Mouse (Mus musculus) gonadal fat pad, adult 2 months (tissue): ENCODE results near the gene Morn5. TPM values are rescaled to one million over a fixed set of nuclear protein-coding genes. Genes with fewer than 3 reads are reported as not detected.

Experiments
- DNase-seq: peaks from one replicate; pipeline ENCODE4 v3.0.0-alpha.2; 2012; ENCODE audit warnings: low read depth
- polyA plus RNA-seq: library from polyadenylated mRNA; depleted of rRNA; stranded (reverse); fragments of >200 nt; gene quantifications from 2 replicates; pipeline ENCODE4 v1.2.3, GENCODE M21; 2012; rRNA removed

The Morn5 gene
- 1.9 and 3.2 TPM in 2 replicates for polyA plus RNA-seq

GRCm38 (mm10) chr2:36048748-36049566, at the start of gene Morn5, which contains the start of gene Ndufa8:
Morn5 (plus strand) TSS chr2:36049458.
Ndufa8 (minus strand) TSS chr2:36049406.
- peak; percentile 59 for DNase-seq

- no peak for DNase-seq
Measured at GRCm38 (mm10) chr2:36000390-36000789, 48.9 kb upstream of the Morn5 start.

- DNase-seq = no peak
Measured at GRCm38 (mm10) chr2:36002188-36002587, 47.1 kb upstream of the Morn5 start.

GRCm38 (mm10) chr2:36008071-36008470, 41.2 kb upstream of the Morn5 start:
- DNase-seq = no peak

DNA sequence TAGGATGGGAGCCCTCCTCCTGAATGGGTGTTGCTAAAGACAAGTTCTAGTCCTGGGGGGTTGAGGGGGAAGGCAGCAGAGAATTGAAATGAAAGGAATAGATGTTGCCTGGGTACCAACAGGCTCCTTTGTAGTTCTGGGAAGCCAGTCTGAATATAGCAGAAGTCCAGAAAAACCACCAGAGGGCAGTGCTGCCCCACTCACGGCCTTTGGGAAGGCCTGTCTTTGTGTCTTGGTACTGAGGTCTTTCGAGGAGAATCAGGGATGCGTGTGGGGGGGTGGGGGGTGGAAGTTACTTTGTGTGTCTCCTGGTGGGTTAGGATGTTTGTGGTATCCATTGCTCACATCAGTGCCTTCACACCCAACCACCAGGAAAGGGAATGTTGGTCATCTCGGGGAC, 39.9 kb upstream of the Morn5 start:
- no peak for DNase-seq

DNA sequence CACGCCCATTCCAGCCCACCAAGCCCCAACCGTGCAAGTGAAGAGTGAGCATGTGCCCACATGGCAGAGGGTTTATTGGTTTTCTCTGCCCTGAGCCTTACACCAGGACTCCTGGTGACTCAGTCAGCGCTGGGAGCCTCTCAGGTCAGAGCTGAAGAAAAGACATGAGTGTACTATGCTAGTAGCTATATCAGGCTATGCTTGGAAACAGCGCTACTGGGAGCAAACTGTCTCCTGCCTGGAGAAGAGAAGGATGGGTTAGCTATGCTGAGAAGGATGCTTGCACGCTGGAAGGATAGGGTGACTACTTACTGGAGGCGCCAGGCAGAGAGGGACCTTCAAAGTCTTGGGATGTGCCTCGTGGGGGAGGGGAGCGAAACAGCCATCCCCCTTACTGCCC, 38.7 kb upstream of the Morn5 start:
- DNase-seq = no peak

GRCm38 (mm10) chr2:36011331-36011825, 37.9 kb upstream of the Morn5 start:
- DNase-seq = no peak

- no peak for DNase-seq
Measured at GRCm38 (mm10) chr2:36013010-36013409, 36.2 kb upstream of the Morn5 start.

GRCm38 (mm10) chr2:36021385-36022159, 27.7 kb upstream of the Morn5 start:
- DNase-seq = no peak

DNA sequence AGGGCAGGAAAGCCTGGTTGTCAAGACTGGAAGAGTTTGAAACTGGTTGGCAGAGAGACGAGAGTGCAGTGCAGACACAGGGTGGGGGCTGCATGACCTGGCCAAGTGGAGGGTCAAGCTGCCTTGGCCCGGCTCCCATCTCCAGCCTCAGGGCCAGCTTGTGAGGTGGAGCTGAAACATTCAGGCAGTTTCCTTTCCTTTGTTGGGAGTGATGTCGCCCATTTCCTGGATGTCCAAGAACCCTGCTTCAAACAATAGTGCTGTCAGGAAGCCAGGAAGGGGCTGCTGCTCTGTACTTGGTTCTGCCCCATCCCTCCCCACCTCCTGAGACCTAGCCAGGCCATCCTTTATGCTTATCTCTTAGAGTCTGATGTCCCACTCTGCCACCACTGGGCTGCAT, 26.0 kb upstream of the Morn5 start:
- DNase-seq = no peak

- DNase-seq = no peak
Measured at GRCm38 (mm10) chr2:36032884-36033283, 16.4 kb upstream of the Morn5 start.

DNA sequence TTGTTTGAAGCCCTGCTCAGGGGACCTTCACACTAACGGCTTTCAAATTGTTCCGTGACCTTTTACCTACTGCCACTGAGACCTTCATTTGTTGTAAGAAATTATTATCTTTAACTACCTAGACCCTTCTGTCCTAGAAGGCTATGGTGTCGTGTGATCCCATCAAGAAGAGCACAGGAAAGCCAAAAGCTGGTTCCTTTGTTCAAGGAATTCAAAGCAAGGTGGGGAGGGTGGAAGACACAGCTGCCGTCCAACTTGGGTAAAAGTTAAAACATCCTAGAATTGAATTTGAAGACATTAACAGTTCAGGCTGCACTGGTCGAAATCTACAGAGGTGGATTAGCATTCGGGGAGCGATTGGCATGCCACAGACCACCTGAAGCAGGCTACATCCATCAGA, 15.3 kb upstream of the Morn5 start:
- no peak for DNase-seq

- no peak for DNase-seq
Measured at GRCm38 (mm10) chr2:36034898-36035297, 14.4 kb upstream of the Morn5 start.

DNA sequence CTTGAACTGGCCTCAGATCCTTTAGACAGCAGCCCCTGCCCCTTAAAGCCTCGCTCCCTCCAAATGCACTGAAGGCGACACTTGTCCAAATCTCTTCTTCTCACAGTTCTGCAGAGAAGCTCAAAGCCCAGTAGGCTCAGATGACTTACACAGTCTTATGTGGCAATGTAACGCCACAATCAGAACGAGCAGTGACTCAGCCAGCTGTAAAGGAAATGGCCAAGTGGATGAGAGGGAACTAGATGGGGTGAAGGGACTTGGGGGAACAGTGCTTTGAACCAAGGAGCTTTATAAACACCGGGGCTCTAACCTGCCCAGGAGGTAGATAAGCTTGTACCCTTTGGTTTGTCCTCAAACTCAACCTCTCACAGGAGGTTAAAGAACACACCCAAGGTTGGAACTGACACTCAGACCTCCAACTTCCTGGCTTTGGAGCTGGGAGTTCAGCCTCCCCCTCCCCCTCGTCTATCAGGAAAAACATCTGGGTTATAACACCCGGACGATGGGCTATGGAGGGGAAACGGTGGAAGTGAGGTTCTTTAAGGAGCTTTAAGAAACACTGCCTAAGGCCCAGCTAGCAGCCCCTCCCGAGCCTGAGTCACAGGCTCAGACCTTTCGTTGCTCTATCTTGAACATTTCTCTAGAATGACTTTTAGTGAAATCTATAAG, 13.7 kb upstream of the Morn5 start:
- no peak for DNase-seq

- no peak for DNase-seq
Measured at GRCm38 (mm10) chr2:36039297-36039985, 9.8 kb upstream of the Morn5 start.

DNA sequence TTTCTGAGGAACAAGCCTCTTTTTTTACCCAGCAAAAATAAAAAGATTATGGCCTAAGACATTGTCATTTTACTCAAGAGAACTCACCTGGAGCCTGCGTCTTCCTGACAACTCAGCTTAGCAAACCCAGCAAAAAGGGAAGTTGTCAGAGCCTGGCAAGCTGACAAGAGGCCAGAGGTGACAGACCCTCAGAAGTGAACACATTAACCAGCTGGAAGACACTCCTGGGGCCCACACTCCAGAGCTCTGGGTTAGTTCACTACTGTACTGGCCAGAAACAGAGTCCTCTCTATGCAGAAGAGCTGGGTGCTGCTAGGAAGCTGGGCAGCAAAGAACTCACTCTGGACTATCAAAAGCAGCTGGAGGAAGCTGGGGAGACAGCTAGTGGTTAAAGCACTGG, 8.4 kb upstream of the Morn5 start:
- DNase-seq = no peak

DNA sequence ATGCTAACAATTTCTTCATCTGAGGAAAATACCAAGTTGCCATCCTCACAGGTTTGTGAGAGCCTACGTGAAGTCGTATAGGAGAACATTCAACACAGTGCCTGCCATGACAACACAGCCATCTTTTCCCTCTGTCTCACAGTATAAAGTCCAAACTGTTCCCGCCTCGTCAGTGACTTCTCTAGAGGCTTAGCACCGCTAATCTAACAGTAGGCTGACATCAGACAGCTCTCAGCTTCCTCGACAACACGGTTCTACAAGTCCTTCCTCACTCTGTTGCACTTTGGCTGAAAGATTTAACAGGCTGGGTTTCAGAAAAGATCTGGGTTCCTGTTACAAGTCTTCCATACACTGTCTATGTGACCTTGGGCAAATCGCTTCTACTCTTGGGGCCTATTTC, 1.1 kb upstream of the Morn5 start:
- no peak for DNase-seq

DNA sequence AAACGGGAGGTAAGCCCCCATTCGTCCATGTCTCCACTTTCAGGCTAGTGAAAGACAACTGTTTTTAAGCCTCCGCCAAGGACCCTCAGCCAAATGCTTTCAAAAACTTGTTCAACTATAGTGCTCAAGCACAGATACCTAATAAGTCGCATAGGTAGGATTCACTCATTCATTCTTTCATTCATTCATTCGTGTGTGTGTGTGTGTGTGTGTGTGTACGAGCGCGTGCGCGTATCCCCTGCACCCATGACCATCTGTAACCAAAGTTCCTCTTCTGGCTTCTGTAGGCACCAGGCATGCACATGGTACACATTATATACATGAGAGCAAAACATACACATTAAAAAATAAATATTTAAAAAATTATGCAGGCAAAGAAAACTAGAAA, 303 bp downstream of the Morn5 start:
- DNase-seq = no peak

GRCm38 (mm10) chr2:36053249-36053648, 4.0 kb downstream of the Morn5 start:
- DNase-seq = no peak

- no peak for DNase-seq
Measured at GRCm38 (mm10) chr2:36056248-36056647, 7.0 kb downstream of the Morn5 start.

DNA sequence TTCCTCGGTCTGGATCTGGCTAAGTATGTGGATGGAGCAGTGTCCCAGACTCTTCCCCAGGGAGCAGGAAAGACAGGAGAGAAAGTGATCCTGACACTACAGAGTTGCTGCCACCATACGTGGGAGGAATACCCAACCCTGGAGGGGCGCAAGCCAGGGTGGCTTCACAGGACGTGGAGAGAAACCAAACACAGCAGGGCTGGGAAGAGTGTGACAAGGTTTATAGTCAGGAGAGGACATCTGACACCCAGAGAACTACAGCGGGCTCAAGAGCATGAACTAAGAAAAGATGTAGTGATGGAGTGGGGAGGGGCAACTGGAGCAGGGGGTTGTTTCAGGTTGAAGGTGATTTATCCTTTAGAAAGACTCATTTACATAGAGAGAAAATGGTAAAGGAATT, 12.2 kb downstream of the Morn5 start:
- DNase-seq = no peak

DNA sequence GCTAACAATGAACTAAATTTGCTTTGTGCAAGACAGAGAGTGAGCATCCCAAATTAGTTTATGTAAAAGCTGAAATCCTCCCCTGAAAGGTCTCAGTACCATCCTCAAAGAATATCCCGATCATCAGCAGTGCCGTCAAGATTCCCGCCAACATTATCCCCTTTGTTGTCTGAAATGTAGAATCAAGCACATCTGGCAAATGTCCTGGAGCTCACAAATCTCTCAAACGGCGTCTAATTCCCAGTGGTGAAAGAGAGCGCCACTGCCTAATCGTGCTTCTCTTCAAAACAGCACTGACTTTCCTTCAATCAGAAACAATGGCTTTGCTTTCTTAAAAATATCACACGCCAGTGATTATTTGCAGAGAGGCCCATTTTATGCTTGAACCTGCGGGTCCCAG, 17.9 kb downstream of the Morn5 start:
- DNase-seq = no peak
